Mouse (Mus musculus): ENCODE measurements at regions not wholly inside any gene's neighbourhood (a gene's known extent, or its start where the extent isn't known, plus 50 kb on each side); places are given as distances from the start of the nearest gene placed in this dataset.

GRCm38 (mm10) chr9:84178705-84179104, 253.8 kb downstream of the Bckdhb start:
- peak; percentile 32 for DNase-seq

DNA sequence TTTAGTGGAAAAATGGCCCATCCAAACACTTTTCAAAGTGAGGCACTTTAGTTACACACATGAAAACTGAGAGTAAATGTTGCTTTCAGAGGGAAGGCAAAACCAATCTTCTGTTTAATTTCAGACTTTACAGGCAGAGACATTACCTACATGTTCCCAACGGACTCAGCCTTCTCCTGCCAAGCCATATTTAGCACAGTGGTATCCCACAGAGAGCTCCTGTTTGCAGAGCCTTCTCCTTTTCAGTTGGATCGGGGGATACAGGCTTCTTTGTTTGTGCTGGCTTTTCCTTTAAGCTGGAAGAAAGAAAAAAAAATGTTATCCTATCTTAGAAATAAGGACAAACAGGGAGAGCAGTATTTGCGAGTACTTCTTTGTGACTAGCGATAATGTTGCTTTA, 254.3 kb downstream of the Bckdhb start:
- no peak for DNase-seq

DNA sequence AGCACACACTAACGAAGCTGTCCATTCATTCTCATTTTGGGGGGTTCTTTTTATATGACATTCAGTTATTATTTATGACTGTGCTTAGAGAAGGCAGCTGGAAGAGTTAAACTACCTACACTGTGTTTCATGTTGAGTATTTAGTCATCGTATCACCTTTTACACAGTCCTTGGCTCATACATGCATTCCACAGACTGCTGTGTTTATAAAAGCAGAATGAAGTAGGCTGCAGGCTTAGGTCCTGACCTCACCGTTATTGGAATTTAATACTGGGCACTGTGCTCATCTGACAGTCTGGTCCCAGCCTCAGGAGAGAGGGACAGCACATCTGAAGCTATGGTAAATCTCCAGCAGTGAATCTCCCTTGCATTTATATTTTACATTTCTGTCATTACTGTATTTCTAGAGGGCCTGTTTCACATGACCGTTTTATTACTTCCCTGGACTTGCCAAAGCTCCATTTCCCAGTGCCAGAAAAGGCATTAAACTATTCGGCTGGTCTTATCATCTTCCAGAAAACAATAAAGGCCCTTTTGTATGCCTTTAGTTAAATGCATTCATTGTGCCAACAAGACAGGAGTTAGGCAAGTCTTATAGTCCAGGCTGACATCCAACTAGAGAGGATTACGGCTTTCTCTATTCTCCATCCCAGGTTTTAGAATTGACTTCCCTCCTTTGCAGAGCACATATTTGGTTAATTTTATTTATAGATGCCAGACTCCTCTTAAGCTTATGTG, 258.9 kb downstream of the Bckdhb start:
- DNase-seq, result no peak

- DNase-seq, result no peak
These were observed 262.6 kb downstream of the Bckdhb start for GRCm38 (mm10) chr9:84187531-84187930.

DNA sequence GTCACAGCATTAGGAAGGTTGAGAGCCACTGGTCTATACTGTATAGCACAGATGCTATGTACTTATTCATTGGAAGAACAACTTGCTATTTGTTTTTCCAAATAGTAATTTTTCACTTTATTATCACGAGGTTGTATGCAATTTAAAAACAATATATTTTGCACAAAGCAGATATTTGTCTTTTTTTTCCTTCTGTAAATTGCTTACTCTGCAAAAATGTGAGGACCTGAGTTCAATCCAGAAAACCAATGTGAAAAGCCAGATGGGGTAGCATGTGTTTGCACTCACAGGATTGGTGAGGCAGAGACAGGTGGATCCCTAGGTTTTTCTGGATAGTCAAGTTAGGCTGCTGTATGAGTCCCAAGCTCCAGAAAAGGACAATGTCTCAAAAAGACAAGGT, 268.5 kb downstream of the Bckdhb start:
- no peak for DNase-seq

- DNase-seq, result no peak
These were observed 269.8 kb downstream of the Bckdhb start for GRCm38 (mm10) chr9:84194716-84195115.

DNA sequence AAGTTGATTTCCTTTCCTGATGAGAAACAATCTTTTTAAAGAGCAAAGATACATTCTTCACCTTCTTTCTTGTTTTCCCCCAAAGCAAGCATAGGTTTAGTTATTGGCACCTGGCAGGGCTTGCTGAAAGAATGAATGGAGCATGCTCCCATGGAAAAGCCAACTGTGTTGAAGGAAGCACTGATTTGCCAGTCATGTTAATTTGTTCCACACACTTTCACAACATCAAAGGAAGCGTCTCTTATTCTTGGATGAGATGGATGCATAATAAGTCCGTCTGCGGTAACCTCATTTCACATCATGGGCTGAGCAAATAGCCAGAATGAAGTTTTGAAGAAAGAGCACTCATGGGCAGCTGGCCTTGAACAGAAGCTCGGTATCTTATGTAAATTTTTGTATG, 270.4 kb downstream of the Bckdhb start:
- DNase-seq, result no peak

DNA sequence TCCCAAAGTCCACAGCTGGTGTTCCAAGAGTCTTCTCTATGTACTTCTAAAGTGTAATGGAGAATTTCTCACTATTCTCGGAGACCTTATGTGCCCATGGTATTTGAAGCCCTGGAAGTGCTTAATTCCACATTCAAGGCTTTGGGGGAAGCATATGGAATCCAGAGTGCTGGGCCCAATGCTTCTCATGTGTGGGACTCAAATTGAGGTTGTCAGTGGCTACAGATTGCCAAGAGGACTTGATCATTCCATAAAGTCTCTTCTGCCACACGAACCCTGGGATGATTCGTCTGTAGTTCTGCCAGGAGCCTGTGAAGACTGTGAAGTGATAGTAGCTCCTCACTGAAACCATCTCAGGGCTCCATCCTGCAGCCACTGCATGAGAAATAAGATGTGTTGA, 275.3 kb downstream of the Bckdhb start:
- DNase-seq, result no peak

DNA sequence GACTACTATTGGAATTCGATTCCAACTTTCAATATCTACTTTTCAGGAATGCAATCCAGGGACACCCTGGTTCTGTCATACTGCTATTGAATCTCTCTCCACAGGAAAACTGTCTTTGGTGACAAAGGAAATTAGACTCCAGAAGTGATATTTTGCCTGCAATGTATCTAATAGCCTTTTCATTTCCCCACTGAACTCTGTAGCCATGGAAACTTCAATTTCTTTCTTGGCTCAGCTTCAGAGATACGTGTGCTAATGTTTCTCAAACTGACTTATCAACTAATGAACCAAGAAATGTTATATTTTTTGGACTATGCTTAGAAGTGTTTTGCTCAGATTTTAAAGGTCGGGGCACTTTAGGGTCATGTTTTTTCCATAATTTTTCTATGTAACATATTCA, 279.1 kb downstream of the Bckdhb start:
- no peak for DNase-seq

DNA sequence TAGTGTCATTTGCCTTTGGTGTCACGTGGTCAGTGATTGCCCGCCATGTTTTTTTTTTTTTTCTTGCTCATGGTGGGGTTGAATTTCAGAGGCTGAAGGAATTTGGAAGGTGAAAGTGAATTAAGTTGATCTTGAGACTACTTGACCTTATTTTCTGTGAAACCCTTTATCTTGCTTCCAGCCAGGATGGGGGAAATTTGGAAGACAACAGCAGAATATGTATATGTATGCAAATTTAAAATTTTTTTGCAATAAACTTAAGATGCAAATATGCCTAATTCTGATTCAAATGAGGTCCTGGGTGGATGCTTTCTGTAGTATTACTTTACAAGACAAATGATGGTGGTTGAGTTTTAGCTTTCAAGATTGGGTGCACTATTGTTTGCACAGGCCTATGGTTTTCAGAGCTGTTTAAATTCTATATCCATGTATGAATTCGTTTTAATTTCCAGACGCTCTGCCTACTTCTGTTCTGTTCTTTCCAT, 315.6 kb downstream of the Bckdhb start:
- no peak for DNase-seq

DNA sequence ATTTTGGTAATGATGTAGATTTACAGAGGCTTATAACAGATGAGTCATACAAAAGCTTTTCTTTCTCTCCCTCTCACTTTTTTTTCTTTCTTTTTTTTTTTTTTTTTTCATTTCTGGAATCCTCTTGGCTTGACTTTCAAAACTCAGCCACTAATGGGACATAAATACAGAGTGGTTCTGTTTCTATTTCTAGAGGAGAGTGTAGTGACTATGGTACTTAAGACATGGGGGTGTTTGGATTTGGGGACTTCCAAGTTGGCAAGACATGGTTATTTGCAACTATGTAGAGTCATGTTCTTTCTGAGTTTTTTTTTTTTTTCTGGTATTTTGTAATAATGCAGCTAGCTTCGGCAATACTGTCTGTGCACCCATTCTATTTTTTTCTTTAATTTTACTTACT, 324.8 kb downstream of the Bckdhb start:
- DNase-seq, result no peak

GRCm38 (mm10) chr9:84253022-84253991, 328.4 kb downstream of the Bckdhb start:
- peak; percentile 44 for DNase-seq

DNA sequence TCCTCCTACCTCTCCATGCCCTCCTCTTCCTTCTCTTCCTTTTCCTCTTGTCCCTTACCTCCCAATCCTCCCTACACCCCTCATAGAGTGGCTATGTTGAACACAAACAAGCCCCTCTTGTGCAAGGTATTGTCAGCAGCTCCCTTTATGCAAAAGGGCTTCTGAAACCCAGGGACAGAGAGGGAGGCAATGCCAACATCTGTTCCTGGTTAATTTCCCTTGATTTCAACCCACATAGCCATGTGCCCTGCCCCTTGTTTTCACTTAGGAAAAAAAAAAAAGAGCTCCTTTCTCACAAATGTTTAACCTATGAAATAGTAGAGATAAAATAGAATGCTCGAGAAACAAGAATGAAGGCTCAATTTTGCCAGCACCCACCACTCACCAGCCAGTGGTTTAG, 333.5 kb downstream of the Bckdhb start:
- no peak for DNase-seq

- DNase-seq, result no peak
These were observed 334.8 kb downstream of the Bckdhb start for GRCm38 (mm10) chr9:84259751-84260150.

- DNase-seq, result no peak
These were observed 337.2 kb downstream of the Bckdhb start for GRCm38 (mm10) chr9:84262151-84262550.

- DNase-seq, result no peak
These were observed 342.0 kb downstream of the Bckdhb start for GRCm38 (mm10) chr9:84266974-84267373.

DNA sequence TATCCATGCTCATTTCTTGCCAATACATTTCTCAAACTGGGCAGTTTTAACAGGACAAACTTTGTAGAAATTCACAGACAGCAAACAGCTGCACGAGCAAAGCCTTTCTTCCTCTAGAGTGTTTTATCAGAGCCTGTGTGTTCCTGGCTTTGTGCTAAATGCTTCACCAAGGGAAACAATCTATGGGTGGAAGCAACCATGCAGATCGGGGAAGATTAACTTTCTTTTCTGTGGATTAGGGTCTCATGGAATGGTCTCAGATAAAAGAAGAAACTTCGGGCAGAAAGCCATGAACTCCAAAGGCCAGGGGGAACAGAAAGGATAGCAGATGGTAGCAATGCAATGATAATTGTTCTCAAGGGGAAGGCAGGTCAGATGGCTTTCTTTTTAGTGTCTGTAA, 349.7 kb downstream of the Bckdhb start:
- no peak for DNase-seq

- DNase-seq, result no peak
These were observed 353.4 kb downstream of the Bckdhb start for GRCm38 (mm10) chr9:84278295-84278694.

GRCm38 (mm10) chr9:84278731-84279130, 353.8 kb downstream of the Bckdhb start:
- no peak for DNase-seq

- DNase-seq, result no peak
These were observed 356.0 kb downstream of the Bckdhb start for GRCm38 (mm10) chr9:84280898-84281297.

DNA sequence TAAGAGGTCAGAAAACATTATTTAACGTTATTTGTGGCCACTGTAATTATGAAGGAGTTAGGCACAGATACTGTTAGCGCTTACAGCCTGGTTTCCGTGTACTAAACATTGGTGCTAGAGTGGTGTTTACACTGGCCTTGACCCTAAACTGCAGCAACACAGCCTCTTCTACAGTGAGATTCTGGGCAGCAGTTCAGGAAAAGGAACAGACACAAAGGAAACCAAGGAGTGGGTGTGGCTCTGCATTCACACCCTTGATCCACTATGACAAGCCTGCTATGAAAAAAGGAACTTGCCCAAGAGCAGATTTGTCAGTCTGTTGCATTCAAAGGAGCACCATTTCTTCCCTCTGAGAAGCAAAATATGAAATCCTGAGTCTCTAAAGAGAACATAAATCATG, 356.7 kb downstream of the Bckdhb start:
- no peak for DNase-seq

GRCm38 (mm10) chr9:84283296-84283695, 358.4 kb downstream of the Bckdhb start:
- DNase-seq, result no peak

- no peak for DNase-seq
These were observed 360.7 kb downstream of the Bckdhb start for GRCm38 (mm10) chr9:84285604-84286003.

DNA sequence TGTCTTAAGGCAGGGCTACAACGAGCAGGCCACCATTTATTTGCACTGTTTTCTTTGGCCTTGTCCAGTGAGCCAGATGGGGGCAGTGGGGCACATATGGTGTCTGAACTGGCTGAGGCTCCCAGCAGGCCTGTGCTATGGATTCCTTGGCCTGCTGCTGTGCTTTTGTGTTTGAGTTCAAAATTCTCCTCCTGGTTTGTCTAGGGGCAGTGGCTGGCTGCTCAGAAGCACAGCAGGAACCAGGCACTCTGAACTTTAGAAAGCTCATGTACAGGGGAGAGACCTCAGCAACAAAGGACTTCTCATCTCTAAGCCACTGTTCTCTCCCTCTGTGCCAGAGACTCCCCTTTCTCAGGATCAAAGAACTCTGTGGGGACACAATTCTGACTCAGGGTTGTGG, 370.9 kb downstream of the Bckdhb start:
- no peak for DNase-seq

All from kidney, adult 9 months (tissue).